Mouse (Mus musculus) heart, embryonic 13.5 days (tissue): ENCODE data around the gene Ugt1a7c. TPM values are rescaled to one million over a fixed set of nuclear protein-coding genes. Genes with fewer than 3 reads are reported as not detected.

Experiments
- ATAC-seq: fragments of 200-750 bp; cut with Nextera tagmentation; 2 replicates; pipeline ENCODE4 v1.8.0; 2017; ENCODE audit warnings: moderate TSS enrichment; ENCODE audit not compliant: insufficient number of reproducible peaks, low FRiP score, low TSS enrichment; ENCODE audit errors: extremely low read depth
- H3K27ac ChIP-seq: fragments of 300-500 bp; sonication (generic); replicated peaks from 2 replicates; pipeline ENCODE4 v1.5.1; 2015; ENCODE audit warnings: moderate library complexity, mild to moderate bottlenecking, inconsistent platforms
- H3K27me3 ChIP-seq: fragments of 300-500 bp; sonication (generic); replicated peaks from 2 replicates; pipeline ENCODE4 v1.6.1; 2015; ENCODE audit warnings: mild to moderate bottlenecking, inconsistent platforms
- H3K36me3 ChIP-seq: fragments of 300-500 bp; sonication (generic); 2 replicates; pipeline ENCODE4 v1.6.1; 2015; ENCODE audit warnings: mild to moderate bottlenecking, inconsistent platforms
- H3K4me1 ChIP-seq: fragments of 300-500 bp; sonication (generic); 2 replicates; pipeline ENCODE4 v1.6.1; 2015; ENCODE audit warnings: inconsistent platforms
- H3K4me2 ChIP-seq: fragments of 300-500 bp; sonication (generic); 2 replicates; pipeline ENCODE4 v1.6.1; 2015; ENCODE audit warnings: inconsistent platforms, mild to moderate bottlenecking, moderate library complexity
- H3K4me3 ChIP-seq: fragments of 300-500 bp; sonication (generic); 2 replicates; pipeline ENCODE4 v1.5.1; 2015; ENCODE audit warnings: moderate library complexity, mild to moderate bottlenecking, inconsistent platforms
- H3K9ac ChIP-seq: fragments of 300-500 bp; sonication (generic); 2 replicates; pipeline ENCODE4 v1.6.1; 2015; ENCODE audit warnings: inconsistent platforms, mild to moderate bottlenecking, moderate library complexity
- H3K9me3 ChIP-seq: fragments of 300-500 bp; sonication (generic); 2 replicates; pipeline ENCODE4 v1.6.1; 2016; ENCODE audit warnings: inconsistent platforms
- WGBS: fragments of 180-500 bp; shearing (Covaris S2); methylation state at CpG from one replicate; pipeline ENCODE4 v1.1.7; 2015; ENCODE audit warnings: mixed read lengths; 5-methylcytosine and 5-hydroxymethylcytosine counted together
- polyA plus RNA-seq: library from polyadenylated mRNA; unstranded; fragments of >200 nt; fragmentation: Nextera tagmentation; extraction: Ambion mirVana; gene quantifications from 2 replicates; pipeline ENCODE4 v1.2.1, GENCODE M21; 2015

The Ugt1a7c gene
- polyA plus RNA-seq, 1 experiment from 2014 or later, result 1.7 TPM

DNA sequence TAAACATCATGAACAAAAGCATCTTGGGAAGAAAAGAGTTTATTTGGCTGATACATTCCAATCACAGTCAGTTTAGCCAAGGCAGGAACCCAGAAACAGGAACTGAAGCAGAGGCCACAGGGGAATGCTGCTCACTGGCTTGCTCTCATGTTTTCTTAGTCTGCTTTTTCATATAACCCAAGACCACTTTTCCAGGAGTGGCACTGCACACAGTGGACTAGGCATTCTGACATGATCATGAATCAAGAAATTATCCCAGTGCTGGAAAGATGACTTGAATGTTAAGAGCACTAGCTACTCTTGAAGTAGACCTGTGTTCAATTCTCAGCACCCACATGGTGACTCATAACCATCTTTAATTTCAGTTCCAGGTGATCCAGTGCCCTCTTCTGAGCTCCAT, 130.9 kb downstream of the Ugt1a7c start:
- no peak overlapping the region for H3K4me2 ChIP-seq
- H3K27ac ChIP-seq, result no peak overlapping the region
- no peak overlapping the region for H3K4me3 ChIP-seq
- H3K27me3 ChIP-seq, result no peaks in the 10 kb centered on the region
- H3K9ac ChIP-seq, result no peak overlapping the region
- ATAC-seq, result no peak
- peaks cover 59% of the 10 kb centered on the region for H3K9me3 ChIP-seq
- H3K4me1 ChIP-seq, result no peaks in the 10 kb centered on the region
- H3K36me3 ChIP-seq, result no peaks in the 10 kb centered on the region

DNA sequence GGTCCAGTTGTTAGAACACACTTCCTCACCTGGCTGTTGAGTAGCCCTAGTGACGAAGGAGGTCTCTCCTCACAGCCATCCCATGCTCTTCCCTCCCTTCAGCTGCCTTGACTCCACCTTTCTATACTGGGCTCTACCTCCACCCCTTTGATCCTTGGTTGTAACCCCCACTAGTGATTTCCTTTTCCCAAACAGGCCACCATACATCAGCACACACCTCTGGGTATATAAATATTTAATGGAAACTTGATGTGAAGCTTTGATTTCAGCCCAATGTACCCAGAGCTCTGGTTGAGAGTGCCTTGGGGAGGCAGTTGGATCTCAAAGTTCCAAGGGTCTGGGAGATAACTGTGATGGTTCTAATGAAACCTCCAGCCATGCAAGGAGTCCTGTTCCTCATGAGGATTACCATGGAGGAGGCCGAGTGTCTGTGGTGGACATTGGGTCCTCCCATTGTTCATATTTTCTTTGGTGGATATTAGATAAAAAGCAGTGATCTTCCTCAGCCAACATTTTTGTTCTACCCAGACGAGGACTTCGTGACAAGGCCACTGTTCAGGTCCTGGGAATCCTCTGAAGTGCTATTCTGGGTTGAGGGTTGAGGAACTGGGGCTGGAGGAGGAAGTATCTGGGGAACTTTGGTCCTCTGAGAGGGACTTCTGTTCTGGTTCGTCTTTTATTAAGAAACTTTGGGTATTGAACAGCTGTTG, 132.0 kb downstream of the Ugt1a7c start, which contains the start of gene Mroh2a:
Gene Mroh2a, plus strand, starts transcription at position 317 of the 710 bp plus-strand sequence.
- H3K4me2 ChIP-seq, result no peak within 1 kb of the TSS
- WGBS, result 45% methylated on average over 5 of the region's 5 CpGs
- peaks cover 70% of the 10 kb centered on the region for H3K9me3 ChIP-seq
- no peaks in the 10 kb centered on the region for H3K27me3 ChIP-seq
- H3K4me3 ChIP-seq, result no peak within 1 kb of the TSS
- no peak within 1 kb of the TSS for H3K9ac ChIP-seq
- H3K36me3 ChIP-seq, result no peaks in the 10 kb centered on the region
- no peaks in the 10 kb centered on the region for H3K4me1 ChIP-seq
- no peak for ATAC-seq
- H3K27ac ChIP-seq, result no peak within 1 kb of the TSS

DNA sequence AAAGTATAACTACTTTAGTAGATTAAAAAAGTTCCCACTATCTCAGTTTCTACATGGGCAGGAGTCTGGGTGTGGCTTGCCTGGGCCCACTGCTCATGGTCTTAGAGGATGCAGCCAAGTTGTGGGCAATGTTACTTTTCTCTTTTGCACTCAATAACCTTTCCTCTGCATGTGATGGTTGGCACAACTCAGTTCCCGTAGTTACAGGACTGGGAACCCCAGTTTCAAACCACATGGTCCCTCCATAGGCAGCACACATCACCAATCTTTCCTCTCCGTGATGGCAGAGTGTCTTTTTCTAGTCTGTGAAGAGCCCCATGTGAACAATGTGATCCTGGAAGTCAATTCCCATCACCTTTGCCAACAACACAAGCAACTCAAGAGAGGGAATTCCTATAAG, 132.6 kb downstream of the Ugt1a7c start:
- Histone ChIP-seq H3K27ac (no peak overlapping the region), H3K4me3 (no peak overlapping the region), H3K9ac (no peak overlapping the region), H3K9me3 (peaks cover 73% of the 10 kb centered on the region), H3K36me3 (no peaks in the 10 kb centered on the region), H3K4me1 (no peaks in the 10 kb centered on the region), H3K4me2 (no peak overlapping the region), H3K27me3 (no peaks in the 10 kb centered on the region)
- WGBS, result 50% methylated on average over 2 of the region's 2 CpGs
- no peak for ATAC-seq

DNA sequence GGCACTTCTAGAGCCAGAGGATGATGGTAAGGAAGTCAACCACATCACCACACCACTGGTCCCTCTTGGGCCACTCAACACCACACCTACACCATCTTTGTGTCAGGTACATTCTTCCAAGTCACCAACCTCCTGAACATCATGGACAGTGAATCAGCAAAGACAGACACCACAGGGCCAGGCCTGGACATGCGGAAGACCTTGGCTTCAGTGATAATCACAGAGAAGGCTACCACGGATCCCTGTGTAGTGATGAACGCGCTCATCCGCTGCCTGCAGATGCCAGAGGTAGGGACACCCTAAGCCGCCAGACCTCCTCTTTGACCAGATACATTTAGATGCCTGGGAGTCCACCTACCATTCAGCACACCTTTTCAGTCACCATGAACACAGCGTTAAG, 133.3 kb downstream of the Ugt1a7c start:
- Histone ChIP-seq H3K27ac (no peak overlapping the region), H3K4me3 (no peak overlapping the region), H3K4me2 (no peak overlapping the region), H3K27me3 (no peaks in the 10 kb centered on the region), H3K9me3 (peaks cover 79% of the 10 kb centered on the region), H3K9ac (no peak overlapping the region), H3K4me1 (no peaks in the 10 kb centered on the region), H3K36me3 (no peaks in the 10 kb centered on the region)
- 0 out of 2 replicates have a peak, but pooled peaks have one; percentile 4 for ATAC-seq
- 65% methylated on average over 7 of the region's 7 CpGs for WGBS

DNA sequence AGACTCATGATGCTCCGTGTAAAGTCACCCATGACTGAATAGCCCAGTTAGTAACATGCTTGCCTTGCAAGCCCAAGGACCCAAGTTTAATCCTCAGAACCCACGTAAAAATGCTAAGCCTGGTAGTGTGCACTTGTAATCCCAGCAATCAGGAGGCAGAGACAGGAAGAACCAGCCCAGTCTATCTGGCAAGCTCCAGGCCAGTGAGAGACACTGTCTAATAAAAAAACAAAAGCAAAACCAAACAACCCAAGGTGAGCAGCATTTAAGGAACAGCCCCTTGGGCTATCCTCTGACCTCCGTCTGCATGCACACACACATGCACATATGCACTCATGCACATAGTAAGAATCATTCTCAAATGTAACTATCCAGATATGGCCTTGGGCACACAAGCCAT, 134.7 kb downstream of the Ugt1a7c start:
- no peak overlapping the region for H3K4me2 ChIP-seq
- ATAC-seq, result no peak
- H3K36me3 ChIP-seq, result no peaks in the 10 kb centered on the region
- no peak overlapping the region for H3K9ac ChIP-seq
- H3K4me3 ChIP-seq, result no peak overlapping the region
- no peak overlapping the region for H3K27ac ChIP-seq
- no peaks in the 10 kb centered on the region for H3K27me3 ChIP-seq
- H3K4me1 ChIP-seq, result no peaks in the 10 kb centered on the region
- H3K9me3 ChIP-seq, result peaks cover 91% of the 10 kb centered on the region
- 68% methylated on average over 3 of the region's 3 CpGs for WGBS

DNA sequence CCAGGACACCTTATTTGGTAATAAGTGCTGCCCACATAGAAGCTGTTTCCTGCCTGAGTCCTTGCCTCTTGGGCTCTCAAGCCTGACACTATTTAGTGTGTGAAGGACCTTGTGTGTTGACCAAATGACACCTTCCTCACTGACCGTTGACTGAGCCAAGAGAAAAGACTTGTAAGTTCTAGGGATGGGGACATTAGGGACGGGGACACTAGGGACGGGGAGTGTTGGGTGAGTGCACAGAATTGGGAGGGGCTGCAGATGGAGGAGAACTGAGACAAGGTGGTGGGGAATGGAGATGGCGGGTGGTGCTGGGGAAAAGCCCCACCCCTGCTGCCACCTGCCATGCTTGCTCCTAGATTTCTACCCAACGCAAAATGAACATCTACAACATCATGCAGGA, 135.1 kb downstream of the Ugt1a7c start:
- no peaks in the 10 kb centered on the region for H3K36me3 ChIP-seq

DNA sequence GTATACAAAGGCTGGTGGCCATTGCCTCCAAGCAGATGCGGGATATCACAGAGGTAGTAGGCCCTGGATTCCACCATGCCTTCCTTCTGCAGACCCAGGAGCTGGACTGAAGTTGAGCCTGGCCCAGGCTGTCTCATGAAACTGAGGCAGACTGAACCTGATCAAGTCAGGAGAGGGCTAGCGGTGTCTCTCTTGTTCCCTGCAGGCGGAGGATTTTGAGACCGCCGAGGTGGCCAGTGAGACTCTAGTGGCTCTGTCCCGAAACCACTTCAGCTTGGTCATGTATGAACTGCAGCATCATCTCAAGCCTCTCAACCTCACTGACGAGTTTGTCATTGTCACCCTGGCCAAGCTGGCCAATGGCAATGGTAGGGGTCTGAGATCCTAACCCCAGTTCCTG, 135.6 kb downstream of the Ugt1a7c start:
- Histone ChIP-seq H3K36me3 (no peaks in the 10 kb centered on the region), H3K9ac (no peak overlapping the region), H3K27ac (no peak overlapping the region), H3K4me1 (no peaks in the 10 kb centered on the region), H3K4me3 (no peak overlapping the region), H3K9me3 (peaks cover 98% of the 10 kb centered on the region), H3K27me3 (no peaks in the 10 kb centered on the region), H3K4me2 (no peak overlapping the region)
- ATAC-seq, result no peak
- 66% methylated on average over 7 of the region's 7 CpGs for WGBS

More for the DNA sequence above, 135.1 kb downstream of the Ugt1a7c start:
- peaks cover 96% of the 10 kb centered on the region for H3K9me3 ChIP-seq
- H3K27me3 ChIP-seq, result no peaks in the 10 kb centered on the region
- 69% methylated on average over 5 of the region's 5 CpGs for WGBS
- ATAC-seq, result no peak
- H3K9ac ChIP-seq, result no peak overlapping the region
- no peak overlapping the region for H3K27ac ChIP-seq
- H3K4me3 ChIP-seq, result no peak overlapping the region
- no peak overlapping the region for H3K4me2 ChIP-seq
- no peaks in the 10 kb centered on the region for H3K4me1 ChIP-seq

DNA sequence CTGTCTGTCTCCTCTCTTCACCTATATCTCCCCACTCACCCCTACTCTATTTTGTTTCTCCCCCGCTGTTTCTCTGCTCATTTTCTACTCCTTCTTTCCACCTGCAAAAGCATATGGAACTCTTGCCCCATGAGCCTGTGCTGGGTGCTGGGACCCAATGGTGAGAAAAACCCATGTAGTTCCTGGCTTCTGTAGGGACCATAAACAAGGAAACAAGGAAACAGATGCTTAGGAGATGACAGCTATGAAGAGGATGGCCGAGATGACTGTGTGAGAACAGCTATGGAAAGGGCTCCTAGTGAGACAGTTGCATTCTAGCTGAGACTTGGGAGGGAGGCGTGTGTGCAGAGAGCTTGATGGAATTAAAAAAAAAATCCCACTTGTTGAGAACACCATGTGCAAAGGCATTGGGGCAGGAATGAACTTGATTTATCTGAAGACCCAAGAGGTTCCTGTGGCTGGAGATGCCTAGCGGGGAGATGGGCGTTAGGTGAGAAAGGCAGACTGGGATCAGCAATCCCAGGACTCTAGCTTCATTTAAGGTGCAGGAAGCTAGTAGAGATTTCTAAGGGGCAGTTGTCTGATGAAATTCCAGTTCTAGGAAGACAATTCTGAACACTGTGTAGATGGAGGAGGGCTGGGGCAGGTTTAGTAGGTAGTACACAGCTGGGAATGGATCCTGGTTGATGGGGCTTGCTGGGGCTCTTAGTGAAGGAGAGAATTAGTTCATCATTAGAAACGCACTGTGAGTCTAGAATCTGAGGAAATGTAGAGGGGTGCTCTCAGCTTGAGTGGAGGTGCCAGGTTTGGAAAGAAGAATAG, 136.3 kb downstream of the Ugt1a7c start:
- Histone ChIP-seq H3K4me2 (no peak overlapping the region), H3K36me3 (no peaks in the 10 kb centered on the region), H3K9ac (no peak overlapping the region), H3K27me3 (no peaks in the 10 kb centered on the region), H3K4me1 (no peaks in the 10 kb centered on the region), H3K9me3 (peaks cover 98% of the 10 kb centered on the region), H3K27ac (no peak overlapping the region), H3K4me3 (no peak overlapping the region)
- WGBS, result 66% methylated on average over 6 of the region's 6 CpGs
- no peak for ATAC-seq

DNA sequence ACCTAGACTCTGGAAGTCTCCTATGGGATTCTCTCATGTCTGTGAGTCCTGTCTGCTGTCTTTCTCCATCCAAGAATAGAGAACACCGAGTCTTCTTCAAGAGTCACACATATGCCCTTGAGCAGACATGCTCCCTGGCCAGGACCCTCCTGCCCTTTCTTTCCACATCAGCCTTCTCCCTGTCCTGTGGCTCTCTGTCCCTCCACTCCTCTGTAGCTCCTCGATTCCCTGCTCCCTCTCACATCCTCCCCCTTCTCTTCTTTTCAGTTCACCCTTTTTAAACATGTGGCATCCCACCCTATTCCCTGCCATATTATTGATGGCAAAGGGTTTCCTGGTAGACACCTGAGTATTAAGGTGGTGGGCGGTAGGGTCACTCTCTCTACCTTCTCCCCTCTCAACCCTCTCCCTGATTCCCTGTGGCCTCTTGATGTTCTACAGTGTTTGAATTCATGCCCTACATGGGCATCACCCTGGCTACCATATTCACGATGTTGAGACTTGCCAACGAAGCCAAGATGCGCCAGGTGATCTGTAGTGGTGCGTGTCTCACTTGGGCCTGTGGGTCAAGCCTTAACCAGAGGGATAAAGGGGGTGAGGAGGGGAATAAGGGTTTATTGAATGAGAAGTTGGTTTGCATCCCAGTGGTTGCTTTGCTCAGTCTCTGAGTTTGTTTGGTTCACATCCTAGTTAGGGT, 137.1 kb downstream of the Ugt1a7c start:
- 57% methylated on average over 7 of the region's 7 CpGs for WGBS
- no peak for ATAC-seq
- H3K27me3 ChIP-seq, result no peaks in the 10 kb centered on the region

DNA sequence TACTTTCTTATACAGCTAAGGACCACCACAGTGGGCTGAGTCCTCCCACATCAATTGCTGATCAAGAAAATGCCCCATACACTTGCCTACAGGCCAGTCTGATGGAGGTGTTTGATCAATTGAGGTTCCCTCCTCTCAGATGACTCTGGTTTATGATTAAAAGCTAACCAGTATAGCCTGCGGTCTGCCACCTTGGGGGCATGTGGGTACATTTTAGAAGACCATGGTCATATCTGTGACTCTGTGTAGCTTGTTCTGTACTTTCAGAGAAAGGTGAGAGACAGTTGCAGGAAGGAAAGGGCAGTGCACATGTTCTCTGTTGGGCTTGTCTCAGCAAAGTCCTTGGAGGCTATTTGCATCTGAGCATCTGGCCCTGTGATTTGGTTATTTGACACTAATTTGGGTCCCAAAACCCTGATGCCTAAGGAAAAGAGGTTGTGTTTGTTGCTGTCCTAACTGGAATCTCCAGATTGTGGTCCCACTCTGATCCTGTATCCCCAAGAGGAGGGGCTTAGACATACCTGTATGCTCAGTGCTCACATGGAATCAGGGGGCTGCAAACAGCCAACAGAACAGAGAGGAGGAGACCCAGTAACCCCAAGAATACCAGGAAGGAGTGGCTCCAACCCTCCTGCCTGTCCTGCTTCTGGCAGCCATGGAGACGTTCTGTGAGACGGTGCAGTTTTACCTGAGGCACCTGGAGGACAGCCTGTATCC, 138.0 kb downstream of the Ugt1a7c start:
- H3K36me3 ChIP-seq, result no peaks in the 10 kb centered on the region
- H3K27me3 ChIP-seq, result no peaks in the 10 kb centered on the region
- peaks cover 94% of the 10 kb centered on the region for H3K9me3 ChIP-seq

More for the DNA sequence above, 137.1 kb downstream of the Ugt1a7c start:
- Histone ChIP-seq H3K9ac (no peak overlapping the region), H3K27ac (no peak overlapping the region), H3K4me2 (no peak overlapping the region), H3K36me3 (no peaks in the 10 kb centered on the region), H3K9me3 (peaks cover 94% of the 10 kb centered on the region), H3K4me1 (no peaks in the 10 kb centered on the region), H3K4me3 (no peak overlapping the region)

More for the DNA sequence above, 138.0 kb downstream of the Ugt1a7c start:
- 46% methylated on average over 3 of the region's 3 CpGs for WGBS
- Histone ChIP-seq H3K27ac (no peak overlapping the region), H3K4me2 (no peak overlapping the region), H3K4me3 (no peak overlapping the region), H3K9ac (no peak overlapping the region), H3K4me1 (no peaks in the 10 kb centered on the region)
- ATAC-seq, result no peak
